Mouse (Mus musculus) myocyte (in vitro differentiated cells): ENCODE data around the gene Slc13a3.

Source experiments
- E2F4 ChIP-seq: IDR thresholded peaks from one replicate; pipeline ENCODE4 v1.6.1; 2011; ENCODE audit warnings: mild to moderate bottlenecking, control low read depth, moderate library complexity; ENCODE audit not compliant: insufficient read depth
- MAX ChIP-seq: IDR thresholded peaks from one replicate; pipeline ENCODE4 v1.6.1; 2011; ENCODE audit warnings: low read depth, mild to moderate bottlenecking, control low read depth
- MYOD1 ChIP-seq, 3 experiments: IDR thresholded peaks; one replicate each; pipeline ENCODE4 v1.6.1; 2011; ENCODE audit warnings: control low read depth in 2 of 3, low read depth in 2 of 3, mild to moderate bottlenecking in 2 of 3, moderate library complexity in 1 of 3; ENCODE audit not compliant: insufficient read length in 2 of 3, control insufficient read depth in 1 of 3
- MYOG ChIP-seq, 3 experiments: IDR thresholded peaks; one replicate each; pipeline ENCODE4 v1.6.1; 2011; ENCODE audit warnings: control low read depth in 2 of 3, low read depth in 2 of 3, mild to moderate bottlenecking in 2 of 3; ENCODE audit not compliant: insufficient read length in 2 of 3, control insufficient read depth in 1 of 3, insufficient read depth in 1 of 3
- POLR2A ChIP-seq: IDR thresholded peaks from one replicate; pipeline ENCODE4 v1.6.1; 2011; ENCODE audit warnings: low read depth, mild to moderate bottlenecking, control low read depth, moderate library complexity; ENCODE audit not compliant: insufficient read length
- POLR2AphosphoS2 ChIP-seq: IDR thresholded peaks from one replicate; pipeline ENCODE4 v1.6.1; 2011; ENCODE audit warnings: low read depth, control low read depth; ENCODE audit not compliant: insufficient read length
- REST ChIP-seq: IDR thresholded peaks from one replicate; pipeline ENCODE4 v1.6.1; 2011; ENCODE audit warnings: mild to moderate bottlenecking, control low read depth, moderate library complexity; ENCODE audit not compliant: insufficient read depth, insufficient read length
- SRF ChIP-seq: IDR thresholded peaks from one replicate; pipeline ENCODE4 v1.6.1; 2011; ENCODE audit warnings: low read depth; ENCODE audit not compliant: control insufficient read depth, insufficient read length
- TCF12 ChIP-seq: IDR thresholded peaks from one replicate; pipeline ENCODE4 v1.6.1; 2011; ENCODE audit warnings: mild to moderate bottlenecking, control low read depth; ENCODE audit not compliant: poor library complexity, insufficient read depth, severe bottlenecking
- USF1 ChIP-seq: IDR thresholded peaks from one replicate; pipeline ENCODE4 v1.6.1; 2011; ENCODE audit warnings: low read depth, mild to moderate bottlenecking, control low read depth, moderate library complexity

DNA sequence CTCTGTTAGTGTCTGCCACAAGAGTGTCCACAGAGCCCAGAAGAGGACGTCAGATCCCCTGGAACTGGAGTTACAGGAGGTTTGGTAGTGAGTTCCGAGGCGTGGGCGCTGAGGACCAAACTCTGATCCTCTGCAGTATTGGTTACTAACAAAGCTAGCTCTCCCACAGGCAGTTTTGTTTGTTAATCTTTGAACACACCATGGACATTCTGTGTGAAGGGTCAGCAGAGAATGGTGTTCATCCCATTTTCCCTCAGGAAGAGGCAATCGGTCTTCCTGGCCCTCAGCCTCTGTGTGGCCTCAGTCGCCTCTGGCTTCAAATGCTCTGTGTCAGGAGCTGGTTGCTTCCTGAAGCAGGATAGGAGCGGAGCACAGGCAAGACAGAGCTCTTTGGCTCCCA lies 2.4 kb upstream of the Slc13a3 start:
- TF ChIP-seq MYOG (IDR thresholded peaks at IDR 0.05; ENCODE audit: control insufficient read depth in 1 of 3, insufficient read depth in 1 of 3, insufficient read length in 2 of 3, low read depth in 2 of 3) (no peak), SRF (no peak), MAX (no peak), USF1 (no peak), MYOD1 (IDR thresholded peaks at IDR 0.05; ENCODE audit: control insufficient read depth in 1 of 3, insufficient read length in 2 of 3, low read depth in 2 of 3) (no peak), POLR2A (no peak), E2F4 (no peak), REST (no peak), TCF12 (no peak), POLR2AphosphoS2 (no peak)
